Mouse (Mus musculus): Measurements from ENCODE around the gene B3gnt9.

DNA sequence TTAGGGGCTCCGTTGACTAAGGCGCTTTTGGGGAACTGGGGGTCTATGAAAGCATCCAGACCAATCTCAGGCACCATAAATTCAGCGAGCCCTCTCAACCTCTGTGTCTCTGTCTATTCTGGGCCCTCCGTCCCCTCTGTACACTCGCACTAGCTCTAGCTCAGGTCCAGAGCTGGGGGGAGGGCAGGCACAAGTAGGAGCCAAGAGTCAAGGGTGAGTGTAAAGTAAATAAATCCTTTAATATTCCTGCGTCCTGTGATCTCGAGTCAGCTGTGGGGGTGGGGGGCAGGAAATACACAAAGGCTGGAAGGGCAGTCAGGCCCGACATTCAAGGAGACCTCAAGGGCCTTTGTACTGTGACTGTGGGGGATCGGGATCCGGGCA is 14.1 kb upstream of the B3gnt9 start:
- no peak for TF ChIP-seq CTCF (IDR thresholded peaks at IDR 0.05; ENCODE audit: borderline replicate concordance, extremely low read depth, insufficient read depth, insufficient read length)
- TF ChIP-seq POLR2A (IDR thresholded peaks at IDR 0.05; ENCODE audit: borderline replicate concordance, extremely low read depth, insufficient read depth, insufficient read length, poor library complexity, severe bottlenecking), result no peak
